Mouse (Mus musculus) cerebellum, postnatal 36 days (tissue): ENCODE results near the gene Nisch.

Experiments used
- DNase-seq, 2 experiments: peaks; one replicate each; pipeline ENCODE4 v3.0.0; 2021 to 2022; ENCODE audit warnings: mixed read lengths in 2 of 2

Nisch gene

DNA sequence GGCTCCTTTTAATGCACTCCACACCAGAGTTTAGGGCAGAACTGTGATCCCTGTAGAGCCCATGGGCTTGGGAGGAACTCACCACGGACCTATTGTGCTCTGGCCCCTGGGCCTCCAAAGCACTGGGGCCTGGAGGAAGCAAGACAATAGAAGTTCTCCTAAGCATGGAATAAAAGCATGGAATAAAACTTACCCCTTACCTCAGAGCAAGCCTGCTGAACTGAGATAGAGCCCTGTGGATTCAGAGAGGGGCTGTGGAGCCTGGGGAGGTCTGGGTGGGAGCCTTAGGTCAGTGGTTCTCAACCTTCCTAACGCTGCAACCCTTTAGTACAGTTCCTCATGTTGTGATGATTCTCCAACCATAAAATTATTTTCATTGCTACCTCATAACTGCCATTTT lies at the start of gene Nisch:
Nisch (minus strand) TSS at position 101 of the 400 bp plus-strand sequence.
- no peak for DNase-seq

DNA sequence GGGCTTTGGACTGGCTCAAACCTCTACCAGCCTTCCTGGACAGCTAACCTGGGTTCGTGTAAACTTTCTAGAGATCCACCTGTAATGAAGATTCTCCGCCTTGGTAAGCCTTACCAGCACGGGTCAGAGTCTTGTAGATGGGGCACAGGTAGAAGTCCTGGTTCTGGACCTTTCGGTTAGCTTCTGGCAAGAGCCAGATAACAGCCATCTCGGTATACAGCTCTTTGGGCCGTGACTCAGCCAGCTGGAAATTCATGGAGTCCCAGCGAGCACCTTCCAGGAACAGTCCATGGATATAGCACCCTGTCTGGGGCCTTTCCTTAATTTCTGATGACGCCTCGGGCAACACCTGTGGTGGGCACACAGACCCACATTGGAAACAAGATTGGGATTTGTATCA lies 44.2 kb upstream of the Nisch start:
- DNase-seq, result no peak

DNA sequence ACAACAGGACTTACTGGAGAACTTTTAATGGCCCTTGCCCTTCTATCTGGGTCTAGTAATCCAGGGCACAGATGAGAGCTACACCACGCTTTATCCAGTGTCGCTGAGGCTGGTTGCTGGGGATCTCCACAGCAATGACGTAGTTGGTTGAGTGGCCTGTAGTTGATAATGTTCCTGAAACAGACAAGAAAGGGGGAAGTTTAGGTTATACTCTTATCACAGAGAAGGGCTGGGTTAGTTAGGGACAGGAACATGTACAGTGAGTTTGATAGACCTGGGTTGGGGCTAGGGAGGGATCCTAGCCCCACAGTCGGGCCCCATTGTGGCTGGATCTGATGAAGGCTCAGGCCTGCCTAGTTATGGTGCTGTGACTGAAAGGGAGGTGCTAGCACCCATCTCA lies 43.6 kb upstream of the Nisch start:
- DNase-seq, result no peak

DNA sequence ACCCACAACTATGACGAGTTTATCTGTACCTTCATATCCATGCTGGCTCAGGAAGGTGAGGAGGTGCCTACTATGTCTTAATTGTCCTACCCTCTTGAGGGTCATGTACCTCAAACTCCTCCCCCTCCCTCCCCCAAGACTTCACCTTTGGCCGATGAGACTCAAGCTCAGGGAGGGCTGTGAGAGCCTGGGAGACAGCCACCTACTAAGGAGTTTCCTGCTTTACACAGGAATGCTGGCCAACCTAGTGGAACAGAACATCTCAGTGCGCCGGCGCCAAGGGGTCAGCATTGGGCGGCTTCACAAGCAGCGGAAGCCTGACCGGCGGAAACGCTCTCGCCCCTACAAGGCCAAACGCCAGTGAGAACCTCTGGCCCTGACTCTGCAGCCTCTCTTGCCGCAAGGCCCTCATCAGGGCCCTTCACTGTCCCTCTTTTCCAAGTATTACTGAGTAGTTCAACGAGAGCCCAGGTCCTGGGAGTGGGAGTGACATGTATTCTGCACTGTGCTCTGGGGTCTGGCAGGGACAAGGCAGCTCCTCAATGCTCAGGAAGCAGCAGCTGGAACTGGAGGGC lies 41.8 kb upstream of the Nisch start:
- no peak for DNase-seq

DNA sequence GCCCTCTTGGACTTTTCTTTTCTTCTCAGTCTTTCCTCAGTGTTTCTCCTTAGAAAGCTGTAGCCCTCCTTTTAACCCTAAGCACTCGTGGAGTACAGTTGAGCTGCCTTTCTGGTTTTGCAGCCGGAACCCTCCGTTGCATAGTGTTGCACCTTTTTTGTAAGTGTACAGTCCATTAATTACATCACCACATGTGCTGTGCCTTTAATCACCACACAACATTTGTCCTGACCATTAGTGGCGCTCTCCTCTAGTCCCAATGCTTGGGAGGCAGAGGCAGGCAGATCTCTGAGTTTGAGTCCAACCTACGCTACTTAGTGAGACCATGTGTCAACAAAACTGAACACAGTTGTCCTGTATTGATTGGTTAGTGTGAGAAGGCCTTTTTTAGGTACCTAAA lies 35.3 kb upstream of the Nisch start:
- DNase-seq, result no peak

DNA sequence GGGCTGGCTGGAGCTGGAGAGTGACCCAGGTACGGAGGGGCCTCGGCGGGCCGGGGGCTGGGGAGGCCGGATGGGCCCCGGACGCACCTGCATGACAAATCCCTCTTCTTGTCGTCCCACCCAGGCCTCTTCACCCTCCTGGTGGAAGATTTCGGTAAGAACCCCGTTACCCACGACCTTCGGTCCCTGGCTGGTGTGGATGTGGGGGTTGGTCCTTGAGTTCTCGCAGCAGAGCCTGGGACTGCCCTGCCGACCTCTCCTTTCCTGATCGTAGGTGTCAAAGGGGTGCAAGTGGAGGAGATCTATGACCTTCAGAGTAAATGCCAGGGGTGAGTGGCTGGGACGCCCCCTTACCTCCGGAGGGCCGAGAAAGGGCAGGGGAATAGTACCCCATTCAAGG lies 34.9 kb upstream of the Nisch start:
- DNase-seq, result no peak

DNA sequence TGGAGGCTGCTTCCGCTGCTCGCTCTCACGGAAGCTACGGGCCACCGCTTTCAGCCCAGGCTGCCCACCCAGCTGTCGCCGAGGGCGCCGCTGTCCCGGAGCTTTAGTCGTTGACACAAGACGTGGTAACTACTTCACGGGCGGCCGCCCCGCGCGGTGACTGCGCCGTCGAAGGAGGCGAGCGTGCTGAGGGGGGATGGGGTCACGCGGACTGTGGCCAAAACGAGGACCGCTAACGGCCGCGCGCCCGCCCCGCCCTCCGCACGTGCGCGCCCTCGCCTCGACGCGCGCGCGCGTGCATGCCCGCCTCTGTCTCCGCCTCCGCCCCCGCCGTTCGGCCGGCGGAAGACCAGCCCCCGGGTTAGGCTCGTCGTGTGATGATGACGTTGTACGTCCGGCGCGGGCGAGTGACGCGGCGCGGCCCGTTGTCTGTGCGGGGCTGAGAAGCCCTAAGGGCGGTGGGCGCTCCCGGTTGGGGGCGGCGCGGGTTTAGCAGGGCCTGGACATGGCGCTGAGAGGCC lies 34.4 kb upstream of the Nisch start, which contains the start of the genes Phf7 and Bap1:
Phf7 (minus strand) TSS at position 234 of the 521 bp plus-strand sequence.
Bap1 (plus strand) TSS at position 367 of the 521 bp plus-strand sequence.
- peak; percentile 96 for DNase-seq

DNA sequence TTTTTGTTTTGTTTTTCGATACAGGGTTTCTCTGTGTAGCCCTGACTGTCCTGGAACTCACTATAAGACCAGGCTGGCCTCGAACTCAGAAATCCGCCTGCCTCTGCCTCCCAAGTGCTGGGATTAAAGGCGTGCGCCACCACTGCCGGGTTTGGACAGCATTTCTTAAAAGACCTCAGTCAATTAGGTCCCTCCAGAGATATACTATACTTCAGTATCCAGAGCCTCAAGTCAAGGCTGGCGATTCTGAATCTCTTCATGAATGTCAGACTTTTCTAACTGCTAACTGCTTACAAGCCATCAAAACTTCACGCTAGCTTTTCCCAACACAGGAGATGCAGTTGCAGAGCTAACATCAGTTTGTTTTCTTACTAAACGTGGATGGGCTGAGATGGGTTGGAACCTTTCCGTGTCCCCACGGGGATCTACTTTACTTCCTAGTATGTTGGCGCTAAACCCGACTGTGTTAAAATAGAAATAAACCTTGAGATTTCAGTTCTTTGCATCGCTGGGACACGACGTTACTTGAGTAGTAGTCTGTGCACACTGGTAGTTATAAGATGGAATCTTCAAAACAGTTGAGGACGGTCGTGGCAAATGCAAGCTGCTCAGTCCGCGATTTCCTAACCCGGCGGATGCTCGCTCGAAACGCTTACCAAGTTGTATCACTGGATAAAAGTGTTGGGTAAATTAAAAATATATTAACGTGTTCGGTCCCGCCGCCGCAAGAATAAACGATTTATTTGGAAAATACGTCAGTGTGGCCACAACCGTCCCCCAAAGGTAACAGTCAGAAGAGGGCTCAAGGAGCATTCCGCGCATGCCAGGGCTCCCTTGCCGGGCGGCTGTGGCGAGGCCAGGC lies 33.7 kb upstream of the Nisch start:
- no peak for DNase-seq

DNA sequence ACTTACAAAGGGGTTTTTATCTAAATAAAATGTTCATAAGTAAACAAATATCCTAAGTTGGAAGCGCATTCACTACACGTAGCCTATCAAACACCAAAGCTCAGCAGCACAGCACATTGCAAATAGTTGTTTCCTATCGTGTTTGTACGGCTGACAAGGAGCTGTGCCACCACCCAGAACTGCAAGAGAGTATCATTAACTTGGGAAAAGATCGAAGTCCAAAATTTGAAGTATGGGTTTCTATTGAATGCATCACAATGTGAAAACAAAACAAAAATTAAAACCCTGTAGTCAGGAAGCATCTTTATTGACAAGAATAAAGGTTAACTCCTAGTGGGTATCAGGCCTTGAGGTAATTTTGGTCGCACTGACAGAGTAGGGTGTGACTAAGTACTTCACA lies 31.6 kb upstream of the Nisch start:
- no peak for DNase-seq

DNA sequence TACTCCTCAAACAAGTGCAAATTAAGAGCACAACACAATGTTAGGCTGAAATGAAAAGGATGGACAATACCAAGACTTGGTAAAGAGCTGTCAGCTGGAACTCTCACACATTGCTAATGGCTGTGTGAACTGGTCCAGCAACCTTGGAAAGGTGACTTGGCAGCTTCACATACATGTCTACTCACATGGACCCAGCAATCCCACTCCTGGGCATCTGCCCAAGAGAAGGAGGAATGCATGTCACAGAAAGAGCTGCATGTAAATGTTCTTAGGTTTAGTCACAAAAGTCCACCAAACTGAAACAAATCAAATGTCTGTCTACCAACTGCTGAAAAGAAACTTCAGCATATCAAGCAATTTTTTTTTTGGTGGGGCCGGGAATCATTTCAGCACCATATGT lies 29.2 kb upstream of the Nisch start:
- DNase-seq, result no peak

DNA sequence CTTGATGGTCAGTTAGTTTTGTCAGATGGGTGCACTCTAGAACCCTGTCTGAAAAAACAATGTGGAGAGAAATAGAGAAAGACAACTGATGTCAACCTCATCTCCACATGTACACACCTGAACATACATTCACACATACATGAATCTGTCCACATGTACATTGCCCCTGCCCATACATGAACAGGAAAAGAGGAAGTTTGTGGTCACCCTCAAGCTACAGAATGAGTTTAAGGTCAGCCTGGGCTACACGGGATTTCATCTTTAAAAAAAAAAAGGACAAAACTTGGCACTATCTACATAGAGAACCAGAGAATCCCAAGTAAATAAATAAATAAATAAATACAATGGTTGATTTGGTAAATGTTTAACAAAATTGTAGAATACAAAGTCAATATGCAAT lies 28.0 kb upstream of the Nisch start:
- DNase-seq, result no peak

DNA sequence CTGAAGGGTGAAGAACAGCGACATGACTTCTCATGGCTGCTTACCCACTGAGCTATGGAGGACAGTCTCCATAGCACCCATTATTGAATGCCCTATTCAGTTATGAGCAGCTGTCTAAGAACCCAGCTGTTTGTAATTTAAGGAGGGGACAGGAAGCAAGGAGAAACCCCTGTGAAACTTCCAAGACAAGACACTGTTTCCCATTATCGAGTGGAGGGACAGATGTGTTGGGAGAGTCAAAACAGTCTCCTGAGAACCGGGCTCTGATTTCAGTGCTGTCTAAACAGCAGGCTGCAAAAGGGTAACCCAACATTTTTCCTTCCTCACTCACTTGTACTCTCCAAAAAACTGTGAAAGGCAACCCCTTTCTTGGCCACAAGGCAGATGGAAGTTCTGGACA lies 23.8 kb upstream of the Nisch start:
- no peak for DNase-seq

DNA sequence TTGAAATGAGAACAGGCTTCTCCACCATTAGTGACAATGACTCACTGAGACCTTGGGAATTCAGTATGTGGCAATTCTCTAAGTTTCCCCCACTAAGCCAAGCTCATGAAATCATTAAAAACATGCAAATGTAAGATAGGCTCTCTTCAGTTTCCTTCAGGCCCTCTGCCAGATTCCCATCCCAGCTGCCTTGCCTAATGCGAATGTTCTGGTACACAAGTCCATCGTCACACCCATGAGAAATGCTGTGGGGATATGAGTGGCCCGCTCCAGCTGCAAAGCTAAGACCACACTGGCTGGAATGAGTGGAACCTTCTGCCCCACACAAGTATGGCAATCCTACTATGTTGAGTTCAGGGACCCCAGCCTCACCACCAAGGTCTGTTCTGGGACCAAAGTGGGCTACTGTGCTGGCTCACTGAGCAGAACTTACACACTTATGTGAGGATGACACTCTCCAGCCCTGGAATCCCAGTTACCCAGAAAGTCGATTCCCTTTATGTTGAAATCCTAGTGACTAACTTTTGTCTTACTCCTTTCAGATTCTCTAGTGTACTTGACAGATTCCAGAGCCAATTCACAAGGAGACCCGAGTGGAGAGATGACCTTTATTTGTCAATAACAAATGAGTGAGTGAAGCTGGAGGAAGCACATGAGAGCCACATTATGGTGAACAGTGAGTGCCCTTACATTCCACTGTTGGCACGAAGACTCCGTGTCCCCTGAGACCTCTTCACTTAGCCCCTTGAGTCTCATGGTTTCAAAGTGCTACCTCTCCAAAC lies 20.5 kb upstream of the Nisch start:
- DNase-seq, result no peak

DNA sequence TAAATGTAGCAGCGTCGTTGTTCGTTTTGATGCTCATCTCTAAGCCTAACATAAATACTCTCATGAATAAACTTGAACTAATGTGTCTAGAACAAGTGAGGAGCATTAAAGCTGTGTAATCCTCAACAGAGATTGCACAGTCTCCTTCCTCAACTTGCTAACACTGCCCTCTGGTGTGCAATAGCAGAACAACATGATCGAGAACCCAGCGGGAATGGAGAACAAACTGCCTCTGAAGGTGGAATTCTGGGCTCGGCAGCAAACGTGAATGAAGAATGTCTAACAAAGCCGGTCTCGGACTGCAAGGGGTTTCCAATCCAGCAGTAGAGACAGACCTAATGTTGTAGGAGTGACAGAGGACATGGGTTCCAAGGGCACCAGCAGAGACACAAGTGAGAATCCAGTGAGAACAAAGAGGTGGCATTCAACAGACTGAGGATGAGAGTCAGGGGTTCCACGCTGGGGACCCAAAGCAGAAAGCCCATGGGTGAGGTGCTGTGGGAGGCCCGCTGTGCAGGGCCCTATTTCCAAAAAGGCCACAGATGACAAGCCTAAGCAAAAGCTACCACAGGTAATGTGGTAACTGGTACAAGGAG lies 17.3 kb upstream of the Nisch start:
- peak; percentile 83 to 91 for DNase-seq

DNA sequence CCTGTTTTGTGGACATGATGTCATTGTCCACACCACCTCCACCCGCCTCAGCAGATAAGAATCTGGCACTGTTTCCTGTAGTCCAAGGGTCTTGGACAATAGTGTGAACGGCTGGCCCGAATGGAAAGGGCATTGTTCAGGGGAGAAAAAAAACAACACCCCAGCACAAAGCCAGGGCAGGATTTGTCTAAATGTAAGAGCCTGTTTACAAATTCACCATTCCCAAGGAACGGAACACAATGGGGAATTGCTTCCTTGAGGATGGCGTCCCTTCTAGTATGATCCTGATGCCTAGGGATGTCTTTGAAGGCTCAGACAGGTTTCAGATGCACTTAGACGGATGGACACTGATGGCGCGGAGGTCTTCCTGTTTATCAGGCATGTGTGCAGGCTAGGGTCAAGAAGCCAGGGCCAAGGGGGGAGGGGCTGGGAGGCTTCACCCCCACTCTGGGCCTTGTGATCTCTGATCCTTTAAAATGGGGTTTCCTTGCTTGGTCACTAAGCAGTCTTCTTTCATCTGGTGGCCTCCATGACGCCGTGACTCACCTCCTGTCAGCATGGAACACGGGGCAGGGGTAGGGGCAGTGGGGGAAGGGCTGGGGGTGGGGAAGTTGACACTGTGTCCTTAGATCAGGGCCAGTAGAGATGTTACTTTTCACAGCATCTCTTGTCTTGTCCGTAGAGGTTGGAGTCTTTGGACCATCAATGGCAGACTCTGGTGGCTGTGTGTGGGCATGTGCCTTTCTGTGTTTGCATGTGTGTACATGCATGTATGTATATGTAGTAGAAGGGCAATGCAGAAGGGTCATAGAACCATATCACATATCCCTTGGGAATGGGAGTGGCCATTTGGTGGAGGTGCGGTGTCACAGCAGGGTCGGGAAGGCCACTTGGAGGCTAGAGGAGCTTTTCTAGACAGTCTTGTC lies 16.6 kb upstream of the Nisch start:
- DNase-seq, result no peak

DNA sequence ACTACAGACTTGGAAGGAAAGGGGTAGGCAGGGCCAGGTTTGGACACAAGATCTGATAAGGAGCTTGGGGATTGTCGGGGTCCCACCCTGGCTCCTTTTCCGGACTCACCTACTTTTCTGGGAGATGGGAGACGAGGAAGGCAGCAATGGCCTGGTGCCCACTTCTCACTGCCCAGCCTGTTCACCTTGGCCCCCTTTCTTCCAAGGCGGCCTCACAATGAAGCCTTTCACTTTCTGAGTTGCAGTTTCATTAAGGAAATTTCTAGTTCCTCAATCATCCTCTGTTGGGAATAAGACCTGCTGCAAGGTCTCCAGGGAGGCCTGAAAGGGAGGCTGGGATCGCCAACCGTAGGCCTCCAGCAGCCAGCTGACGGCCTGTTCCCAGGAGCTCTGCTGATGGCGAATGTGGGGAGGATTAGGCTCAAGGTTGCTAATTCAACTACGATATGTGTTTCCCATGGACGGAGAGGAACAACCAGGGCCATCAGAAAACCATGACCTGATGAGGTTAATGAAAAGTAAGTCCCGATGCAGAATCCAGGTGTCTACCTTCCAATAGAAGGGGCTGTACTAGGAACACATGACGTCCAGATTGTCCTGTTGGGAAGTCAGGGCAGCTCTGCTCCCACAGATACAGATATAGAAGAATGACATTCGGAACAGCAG lies 15.8 kb upstream of the Nisch start:
- DNase-seq, result no peak

DNA sequence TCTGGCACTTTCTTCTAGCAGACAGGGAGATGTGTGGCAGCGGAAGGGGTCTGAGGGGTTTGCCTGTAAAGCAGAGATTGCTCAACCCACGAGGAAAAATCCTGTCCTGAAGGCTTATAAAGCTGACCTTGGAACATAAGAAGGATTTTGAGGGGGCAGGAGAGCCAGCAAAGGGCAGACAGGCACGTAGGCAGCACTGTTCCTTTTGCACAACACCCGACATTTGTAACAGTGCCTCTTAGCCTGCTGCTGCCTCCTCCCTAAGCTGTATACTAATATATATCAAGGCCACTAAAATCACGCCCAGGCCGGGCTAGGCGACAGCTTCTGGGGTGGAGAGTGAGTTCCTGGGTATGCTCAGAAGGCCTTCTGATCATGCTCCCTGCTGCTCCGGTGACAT lies 13.7 kb upstream of the Nisch start:
- no peak for DNase-seq

DNA sequence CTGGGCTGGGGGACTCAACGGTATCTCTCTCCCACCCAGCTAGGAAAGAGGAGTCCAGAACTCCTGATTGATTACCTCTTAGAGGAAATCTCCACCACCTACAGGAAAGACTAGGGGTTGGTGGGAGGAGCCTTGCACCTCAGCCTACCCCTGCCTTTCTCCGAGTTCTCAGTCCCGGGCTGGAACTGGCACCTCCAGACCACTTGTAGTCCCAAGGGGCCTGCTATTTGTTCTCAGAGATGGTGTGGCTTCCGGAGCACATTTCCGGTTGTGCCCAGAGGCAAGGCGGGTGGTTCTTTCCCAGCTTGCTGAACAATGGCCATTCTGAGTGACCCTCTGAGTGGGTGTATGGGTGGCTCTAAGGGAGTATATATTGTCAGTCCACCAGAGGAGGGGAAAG lies 11.5 kb upstream of the Nisch start:
- DNase-seq, result no peak

DNA sequence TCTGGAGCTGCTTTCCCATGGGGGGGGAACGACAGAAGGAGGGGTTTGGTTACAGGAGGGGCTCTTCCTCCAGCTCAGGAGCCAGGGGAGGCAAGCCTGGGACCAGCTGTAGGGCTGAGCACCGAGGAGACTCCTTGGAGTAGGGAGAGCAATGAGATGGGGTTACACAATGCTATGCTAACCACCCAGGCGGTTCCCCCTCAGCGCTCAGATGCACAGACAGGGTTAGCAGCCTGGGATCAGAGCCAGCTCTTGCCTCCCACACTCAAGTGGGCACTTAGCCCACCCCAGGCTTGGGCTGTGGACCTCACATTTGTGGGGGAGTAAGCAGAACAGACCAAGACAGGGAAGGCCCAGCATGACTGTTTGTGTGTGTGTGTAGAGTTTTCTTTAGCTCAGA lies 10.2 kb upstream of the Nisch start:
- no peak for DNase-seq

DNA sequence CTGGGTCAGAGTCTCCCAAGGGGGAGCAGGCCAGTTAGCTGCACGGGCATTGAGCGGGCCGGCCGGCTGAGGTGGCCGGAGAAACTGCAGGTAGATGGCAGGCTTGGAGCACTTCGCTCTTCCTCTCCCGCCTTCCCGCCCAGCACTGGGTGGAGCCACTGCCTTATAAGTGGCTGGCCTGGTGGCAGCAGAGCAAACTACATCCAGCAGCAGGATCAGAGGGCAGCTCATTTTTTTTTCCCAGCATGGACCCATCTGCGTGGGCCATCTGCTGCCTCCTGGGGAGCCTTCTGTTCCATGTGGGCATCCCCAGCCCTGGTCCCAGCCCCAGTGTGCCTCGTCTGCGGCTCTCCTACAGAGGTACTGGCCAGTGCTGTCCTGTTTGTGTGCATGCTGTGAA lies 920 bp upstream of the Nisch start, which contains the start of gene Sema3g:
Sema3g (plus strand) TSS at position 195 of the 400 bp plus-strand sequence.
- peak; percentile 74 to 78 for DNase-seq
